Mouse (Mus musculus) hindbrain, postnatal 0 days (tissue): ENCODE measurements around the gene Hnrnpf. TPM values are rescaled to one million over a fixed set of nuclear protein-coding genes. Genes with fewer than 3 reads are reported as not detected.

ENCODE experiments used
- ATAC-seq: fragments of 200-750 bp; cut with Nextera tagmentation; 2 replicates; pipeline ENCODE4 v1.8.0; 2017; ENCODE audit warnings: mild to moderate bottlenecking, moderate TSS enrichment, moderate library complexity
- DNase-seq: peaks from one replicate; pipeline ENCODE4 v3.0.0-alpha.2; 2015; ENCODE audit warnings: low spot score
- H3K27ac ChIP-seq: fragments of 300-500 bp; sonication (generic); 2 replicates; pipeline ENCODE4 v1.5.1; 2014; ENCODE audit warnings: mild to moderate bottlenecking
- H3K27me3 ChIP-seq: fragments of 300-500 bp; sonication (generic); 2 replicates; pipeline ENCODE4 v1.6.1; 2014; ENCODE audit warnings: low read length, mixed read lengths; ENCODE audit not compliant: insufficient read depth
- H3K36me3 ChIP-seq: fragments of 300-500 bp; sonication (generic); 2 replicates; pipeline ENCODE4 v1.6.1; 2014; ENCODE audit warnings: low read length, mixed read lengths; ENCODE audit not compliant: insufficient read depth
- H3K4me1 ChIP-seq: fragments of 300-500 bp; sonication (generic); 2 replicates; pipeline ENCODE4 v1.6.1; 2014; ENCODE audit warnings: antibody characterized with exemption, low read length, mixed read lengths; ENCODE audit not compliant: insufficient read depth
- H3K4me2 ChIP-seq: fragments of 300-500 bp; sonication (generic); 2 replicates; pipeline ENCODE4 v1.6.1; 2014; ENCODE audit warnings: low read depth, mild to moderate bottlenecking, low read length, moderate library complexity, mixed read lengths
- H3K4me3 ChIP-seq: fragments of 300-500 bp; sonication (generic); 2 replicates; pipeline ENCODE4 v1.5.1; 2014; ENCODE audit warnings: low read length
- H3K9ac ChIP-seq: fragments of 300-500 bp; sonication (generic); replicated peaks from 2 replicates; pipeline ENCODE4 v1.6.1; 2014; ENCODE audit warnings: mild to moderate bottlenecking, low read length, moderate library complexity, mixed read lengths
- H3K9me3 ChIP-seq: fragments of 300-500 bp; sonication (generic); 2 replicates; pipeline ENCODE4 v1.6.1; 2016; ENCODE audit warnings: low read length, mixed read lengths
- CTCF ChIP-seq: IDR thresholded peaks from 2 replicates; pipeline ENCODE4 v1.5.1; 2016; ENCODE audit warnings: antibody characterized with exemption, control low read depth, low read depth
- WGBS: fragments of 180-500 bp; shearing (Covaris S2); extraction: QIAGEN DNeasy Blood & Tissue Kit; methylation state at CpG from one replicate; pipeline ENCODE4 v1.1.7; 2014; 5-methylcytosine and 5-hydroxymethylcytosine counted together
- polyA plus RNA-seq: library from polyadenylated mRNA; unstranded; fragments of >200 nt; fragmentation: Nextera tagmentation; extraction: Ambion mirVana; gene quantifications from 2 replicates; pipeline ENCODE4 v1.2.1, GENCODE M21; 2015
- total RNA-seq: library from RNA; depleted of rRNA; stranded (reverse); fragments of >200 nt; gene quantifications from 2 replicates; pipeline ENCODE4 v1.2.3, GENCODE M21; 2014

The Hnrnpf gene
- total and polyA plus RNA-seq, 2 experiments from 2014 or later = 160 to 234 TPM

- Histone ChIP-seq H3K4me1 (no peaks in the 10 kb centered on the region), H3K27me3 (no peaks in the 10 kb centered on the region), H3K27ac (peak overlapping the region; percentile 99), H3K36me3 (no peaks in the 10 kb centered on the region), H3K4me2 (peak overlapping the region; percentile 70), H3K9ac (peak overlapping the region; percentile 62), H3K4me3 (peak overlapping the region; percentile 56), H3K9me3 (no peaks in the 10 kb centered on the region)
- WGBS = under 1% methylated on average over 67 of the region's 67 CpGs
- TF ChIP-seq CTCF = peak; percentile 97
- DNase-seq (peak; percentile 100), ATAC-seq (peak; percentile 95)
Observed at GRCm38 (mm10) chr6:117879408-117880115, 20.6 kb upstream of the Hnrnpf start.

- Histone ChIP-seq H3K9me3 (no peaks in the 10 kb centered on the region), H3K36me3 (no peaks in the 10 kb centered on the region), H3K27me3 (no peaks in the 10 kb centered on the region), H3K4me3 (peak overlapping the region; percentile 56), H3K4me1 (no peaks in the 10 kb centered on the region), H3K4me2 (peak overlapping the region; percentile 70), H3K27ac (peak overlapping the region; percentile 99), H3K9ac (peak overlapping the region; percentile 62)
- ATAC-seq = no peak
- peak; percentile 18 for DNase-seq
- 35% methylated on average over 3 of the region's 3 CpGs for WGBS
- no peak for TF ChIP-seq CTCF
Observed at GRCm38 (mm10) chr6:117880394-117880838, 19.7 kb upstream of the Hnrnpf start.

- Histone ChIP-seq H3K4me1 (no peaks in the 10 kb centered on the region), H3K27me3 (no peaks in the 10 kb centered on the region), H3K9me3 (no peaks in the 10 kb centered on the region), H3K9ac (no peak overlapping the region), H3K4me2 (no peak overlapping the region), H3K27ac (peak overlapping the region; percentile 99; the same call in 1 of the 2 replicates), H3K36me3 (no peaks in the 10 kb centered on the region), H3K4me3 (no peak overlapping the region)
- WGBS = 39% methylated on average over 7 of the region's 7 CpGs
- no peak for DNase-seq
- TF ChIP-seq CTCF = no peak
- no peak for ATAC-seq
Observed at GRCm38 (mm10) chr6:117881229-117881628, 18.9 kb upstream of the Hnrnpf start.

- DNase-seq = no peak
- no peaks in the 10 kb centered on the region for H3K27me3 ChIP-seq
- no peak overlapping the region for H3K4me3 ChIP-seq
- H3K36me3 ChIP-seq = no peaks in the 10 kb centered on the region
- H3K27ac ChIP-seq = no peak overlapping the region
- TF ChIP-seq CTCF = no peak
- WGBS = 78% methylated on average over 7 of the region's 7 CpGs
- no peaks in the 10 kb centered on the region for H3K9me3 ChIP-seq
- no peak overlapping the region for H3K4me2 ChIP-seq
- H3K9ac ChIP-seq = no peak overlapping the region
- H3K4me1 ChIP-seq = no peaks in the 10 kb centered on the region
- ATAC-seq = no peak
Observed at GRCm38 (mm10) chr6:117881997-117882396, 18.1 kb upstream of the Hnrnpf start.

GRCm38 (mm10) chr6:117885943-117886342 lies 14.2 kb upstream of the Hnrnpf start:
- 89% methylated on average over 2 of the region's 2 CpGs for WGBS
- Histone ChIP-seq H3K4me2 (no peak overlapping the region), H3K9me3 (no peaks in the 10 kb centered on the region)

GRCm38 (mm10) chr6:117888032-117888431 lies 12.1 kb upstream of the Hnrnpf start:
- Histone ChIP-seq H3K4me3 (no peak overlapping the region), H3K4me1 (no peaks in the 10 kb centered on the region), H3K27ac (no peak overlapping the region), H3K9me3 (no peaks in the 10 kb centered on the region), H3K9ac (no peak overlapping the region), H3K36me3 (no peaks in the 10 kb centered on the region), H3K27me3 (no peaks in the 10 kb centered on the region), H3K4me2 (no peak overlapping the region)
- WGBS = 55% methylated on average over 1 of the region's 1 CpGs
- DNase-seq = no peak
- TF ChIP-seq CTCF = no peak
- ATAC-seq = no peak

More at GRCm38 (mm10) chr6:117885943-117886342, 14.2 kb upstream of the Hnrnpf start:
- Histone ChIP-seq H3K4me3 (no peak overlapping the region), H3K27ac (no peak overlapping the region), H3K4me1 (no peaks in the 10 kb centered on the region), H3K27me3 (no peaks in the 10 kb centered on the region), H3K36me3 (no peaks in the 10 kb centered on the region), H3K9ac (no peak overlapping the region)
- DNase-seq (no peak), ATAC-seq (no peak)
- no peak for TF ChIP-seq CTCF

- Histone ChIP-seq H3K27me3 (no peaks in the 10 kb centered on the region), H3K4me2 (no peak overlapping the region), H3K36me3 (no peaks in the 10 kb centered on the region), H3K27ac (no peak overlapping the region), H3K4me1 (no peaks in the 10 kb centered on the region), H3K9ac (no peak overlapping the region), H3K9me3 (no peaks in the 10 kb centered on the region), H3K4me3 (no peak overlapping the region)
- no peak for TF ChIP-seq CTCF
- no peak for DNase-seq
- WGBS = 73% methylated on average over 2 of the region's 2 CpGs
- ATAC-seq = no peak
Observed at GRCm38 (mm10) chr6:117888642-117889096, 11.5 kb upstream of the Hnrnpf start.
